Mouse (Mus musculus) G1E (cell line): ENCODE data around the gene Serpinh1. TPM values are rescaled to one million over a fixed set of nuclear protein-coding genes. Genes with fewer than 3 reads are reported as not detected.
A peak's percentile ranks its signal among the peaks of the same experiment; 100 is the strongest.

Source experiments
- ATAC-seq: 2 replicates; pipeline ENCODE4 v1.8.0; 2016; ENCODE audit warnings: mild to moderate bottlenecking; ENCODE audit not compliant: insufficient number of reproducible peaks, poor library complexity, low FRiP score, severe bottlenecking; ENCODE audit errors: extremely low read depth
- DNase-seq: peaks from one replicate; pipeline ENCODE4 v3.0.0; 2012; ENCODE audit warnings: low spot score
- H3K27me3 ChIP-seq: 2 replicates; pipeline ENCODE4 v1.6.1; 2012; ENCODE audit warnings: mild to moderate bottlenecking, low read length, inconsistent platforms; ENCODE audit not compliant: insufficient read depth
- H3K36me3 ChIP-seq: replicated peaks from 2 replicates; pipeline ENCODE3; 2012; ENCODE audit warnings: mild to moderate bottlenecking, inconsistent platforms
- H3K4me1 ChIP-seq: 2 replicates; pipeline ENCODE4 v1.6.1; 2012; ENCODE audit warnings: low read depth, low read length, inconsistent platforms, mixed read lengths; ENCODE audit not compliant: insufficient read depth
- H3K4me3 ChIP-seq: 2 replicates; pipeline ENCODE4 v1.5.1; 2012; ENCODE audit warnings: low read depth, mild to moderate bottlenecking, inconsistent platforms, low read length, moderate library complexity, mixed read lengths
- H3K9me3 ChIP-seq: replicated peaks from 2 replicates; pipeline ENCODE4 v1.6.1; 2012; ENCODE audit warnings: inconsistent platforms
- CTCF ChIP-seq: IDR thresholded peaks from 2 replicates; pipeline ENCODE4 v1.5.1; 2012; ENCODE audit warnings: low read depth, low read length, inconsistent platforms, mixed read lengths
- GATA1 ChIP-seq: IDR thresholded peaks from 2 replicates; pipeline ENCODE4 v1.6.1; 2012; ENCODE audit warnings: borderline replicate concordance, low read length, inconsistent platforms, mixed read lengths
- GATA2 ChIP-seq: IDR thresholded peaks from 2 replicates; pipeline ENCODE4 v1.6.1; 2012; ENCODE audit warnings: low read depth, low read length, inconsistent platforms, borderline replicate concordance
- POLR2AphosphoS5 ChIP-seq: IDR thresholded peaks from 2 replicates; pipeline ENCODE4 v1.6.1; 2012; ENCODE audit warnings: low read depth, low read length, inconsistent platforms; ENCODE audit not compliant: insufficient replicate concordance
- TAL1 ChIP-seq: conservative IDR thresholded peaks from 2 replicates; pipeline ENCODE4 v1.6.1; 2012; ENCODE audit warnings: low read depth, low read length, inconsistent platforms, mixed read lengths
- polyA plus RNA-seq: library from polyadenylated mRNA; stranded (reverse); fragments of >175 nt; gene quantifications from 2 replicates; pipeline ENCODE4 v1.2.3, GENCODE M21; 2012
- total RNA-seq, 2 experiments: library from RNA; stranded (forward) in 1 of 2; stranded (reverse) in 1 of 2; fragments of 200-1000 nt in 1 of 2; fragments of >200 nt in 1 of 2; fragmentation: Nextera tagmentation in 1 of 2; gene quantifications; 2 replicates each; pipeline ENCODE4 v1.2.3; 2014 to 2017

Gene Serpinh1
- total and polyA plus RNA-seq, 3 experiments, result 1.3 TPM; not detected in 2

DNA sequence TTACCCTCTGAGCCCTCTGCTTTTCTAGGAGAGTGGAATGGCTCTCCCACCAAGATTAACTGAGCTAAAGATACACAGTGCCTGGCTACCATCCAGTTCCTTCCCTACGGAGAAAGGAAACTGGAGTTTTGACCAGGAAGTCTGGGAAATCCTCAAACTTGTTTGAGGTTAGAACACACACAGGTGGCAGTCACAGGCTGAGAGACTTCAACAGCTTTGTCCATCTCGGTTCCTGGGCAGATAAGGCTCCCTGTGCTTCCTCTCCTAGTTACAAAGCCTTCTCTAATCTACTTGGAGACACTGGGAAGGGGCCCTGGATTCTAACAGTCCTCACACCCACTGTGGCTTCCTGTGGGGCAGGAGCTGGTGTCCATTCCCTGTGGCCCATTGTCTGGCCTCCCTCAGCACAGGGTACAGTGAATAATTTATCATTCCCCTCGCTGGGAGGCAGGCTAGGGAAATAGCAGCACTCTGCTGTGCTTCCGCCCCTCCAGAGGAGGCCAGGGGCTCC lies 31.1 kb upstream of the Serpinh1 start:
- Histone ChIP-seq H3K4me3 (no peak overlapping the region), H3K36me3 (no peaks in the 10 kb centered on the region), H3K4me1 (peaks cover 19% of the 10 kb centered on the region), H3K9me3 (no peaks in the 10 kb centered on the region), H3K27me3 (peaks cover 56% of the 10 kb centered on the region)
- no peak for TF ChIP-seq GATA2
- ATAC-seq, result no peak
- DNase-seq, result no peak

GRCm38 (mm10) chr7:99383246-99383645 lies 30.2 kb upstream of the Serpinh1 start:
- Histone ChIP-seq H3K36me3 (no peaks in the 10 kb centered on the region), H3K27me3 (peaks cover 57% of the 10 kb centered on the region), H3K4me1 (peaks cover 19% of the 10 kb centered on the region), H3K4me3 (no peak overlapping the region), H3K9me3 (no peaks in the 10 kb centered on the region)
- no peak for TF ChIP-seq POLR2AphosphoS5
- no peak for TF ChIP-seq CTCF
- TF ChIP-seq TAL1, result no peak
- no peak for TF ChIP-seq GATA2
- no peak for TF ChIP-seq GATA1
- ATAC-seq, result no peak
- no peak for DNase-seq

DNA sequence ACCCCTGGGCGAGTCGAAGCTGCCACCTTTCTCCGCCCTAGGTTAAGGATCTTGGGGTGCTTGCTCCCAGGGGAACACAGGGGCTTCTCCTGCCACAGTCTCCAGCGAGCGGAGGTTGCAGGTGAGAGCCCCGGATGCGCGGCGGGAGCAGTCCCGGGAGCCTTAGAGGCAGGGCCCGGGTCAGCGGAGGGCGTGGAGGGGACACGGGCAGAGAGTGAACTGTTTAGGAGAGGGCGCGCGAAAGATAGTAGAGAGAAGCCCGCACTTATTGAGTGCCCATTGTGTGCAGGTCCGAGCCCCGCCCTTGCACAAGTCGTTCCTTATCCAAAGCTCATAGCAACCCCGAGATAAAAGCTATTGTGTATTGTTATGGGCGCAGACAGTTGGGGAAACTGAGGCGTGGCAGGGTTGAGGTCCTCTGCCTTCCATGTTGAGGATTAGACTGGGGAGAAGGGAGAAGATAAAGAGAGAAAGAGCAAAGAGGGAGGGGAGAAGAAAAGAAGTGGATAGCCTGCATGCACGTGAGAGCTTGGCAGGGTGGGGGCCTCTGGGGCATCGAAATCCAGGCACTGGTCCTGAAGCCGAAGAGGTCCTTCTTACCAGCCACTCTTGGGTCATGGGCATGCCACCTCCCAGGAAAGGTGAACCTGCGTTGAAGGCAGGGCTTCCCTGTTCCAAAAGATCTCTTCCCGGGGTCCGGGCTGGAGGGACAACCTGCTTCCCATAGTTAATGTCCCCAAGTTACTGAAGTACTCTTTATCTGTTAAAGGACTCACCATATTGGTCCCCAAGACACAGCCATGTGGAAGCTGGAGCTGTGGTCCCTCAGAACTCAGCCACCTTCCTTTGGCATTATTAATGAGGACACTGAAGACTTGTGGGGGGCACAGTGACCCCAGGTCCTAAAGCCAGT lies 29.3 kb upstream of the Serpinh1 start:
- no peak for TF ChIP-seq CTCF
- TF ChIP-seq GATA1, result no peak
- TF ChIP-seq POLR2AphosphoS5, result no peak
- no peak for TF ChIP-seq GATA2
- TF ChIP-seq TAL1, result no peak
- no peaks in the 10 kb centered on the region for H3K36me3 ChIP-seq
- peaks cover 19% of the 10 kb centered on the region for H3K4me1 ChIP-seq
- H3K27me3 ChIP-seq, result peaks cover 60% of the 10 kb centered on the region
- H3K9me3 ChIP-seq, result no peaks in the 10 kb centered on the region
- peak overlapping the region; percentile 69; the same call in 1 of the 2 replicates for H3K4me3 ChIP-seq
- DNase-seq, result no peak
- ATAC-seq, result no peak

DNA sequence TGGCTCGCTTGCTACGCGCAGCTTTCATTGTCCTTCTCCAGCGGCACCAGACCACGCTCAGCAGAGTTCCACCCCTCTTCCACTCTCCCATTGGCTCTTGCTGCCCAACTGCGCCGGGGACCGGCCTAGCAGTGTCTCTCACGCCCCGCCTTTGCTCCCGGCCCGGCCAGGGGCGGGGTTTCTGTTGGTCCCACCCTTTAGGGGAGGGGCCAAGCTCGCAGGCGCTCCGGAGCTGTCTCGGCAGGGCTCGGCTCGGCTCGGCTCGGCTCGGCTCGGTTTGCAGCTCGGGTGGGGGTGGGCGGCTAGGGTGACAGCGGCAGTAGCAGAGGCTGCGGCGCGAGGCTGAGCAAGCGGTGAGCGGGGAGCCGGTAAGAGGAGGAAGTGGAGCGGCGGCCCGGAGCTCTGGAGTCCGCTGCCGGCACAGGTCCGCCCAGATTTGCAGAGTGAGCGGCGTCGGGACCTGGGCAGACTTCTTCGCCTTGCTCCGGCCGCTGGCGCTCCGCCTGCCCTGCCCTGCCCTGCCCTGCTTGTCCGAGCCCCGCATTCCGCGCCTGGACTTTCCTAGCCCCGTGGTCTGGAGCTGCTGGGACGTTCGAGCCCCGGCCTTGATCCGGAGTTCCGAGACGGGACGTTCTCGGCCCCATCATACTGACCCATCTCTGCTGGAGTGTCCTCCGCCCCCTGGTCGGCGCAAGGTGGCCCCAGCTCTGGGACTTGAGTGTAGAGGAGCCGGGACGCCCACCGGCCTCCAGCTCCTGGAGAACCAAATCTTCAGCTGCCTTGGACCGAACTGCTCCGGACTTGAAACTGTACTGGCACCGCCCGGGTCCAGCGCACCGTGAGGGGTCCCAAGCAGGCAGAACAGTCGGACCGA lies 28.4 kb upstream of the Serpinh1 start, which contains the start of gene Gdpd5:
TSS of gene Gdpd5 (plus strand) at position 201 of the 874 bp plus-strand sequence.
- H3K4me1 ChIP-seq, result peaks cover 19% of the 10 kb centered on the region
- peaks cover 60% of the 10 kb centered on the region for H3K27me3 ChIP-seq
- no peak for TF ChIP-seq POLR2AphosphoS5
- TF ChIP-seq GATA1, result no peak
- no peak for TF ChIP-seq CTCF
- TF ChIP-seq GATA2, result no peak
- no peak for TF ChIP-seq TAL1
- H3K36me3 ChIP-seq, result no peaks in the 10 kb centered on the region
- H3K4me3 ChIP-seq, result peak within 1 kb of the TSS; percentile 69; the same call in 1 of the 2 replicates
- H3K9me3 ChIP-seq, result peaks cover 4% of the 10 kb centered on the region
- DNase-seq, result peak; percentile 87
- peak; percentile 96 for ATAC-seq

DNA sequence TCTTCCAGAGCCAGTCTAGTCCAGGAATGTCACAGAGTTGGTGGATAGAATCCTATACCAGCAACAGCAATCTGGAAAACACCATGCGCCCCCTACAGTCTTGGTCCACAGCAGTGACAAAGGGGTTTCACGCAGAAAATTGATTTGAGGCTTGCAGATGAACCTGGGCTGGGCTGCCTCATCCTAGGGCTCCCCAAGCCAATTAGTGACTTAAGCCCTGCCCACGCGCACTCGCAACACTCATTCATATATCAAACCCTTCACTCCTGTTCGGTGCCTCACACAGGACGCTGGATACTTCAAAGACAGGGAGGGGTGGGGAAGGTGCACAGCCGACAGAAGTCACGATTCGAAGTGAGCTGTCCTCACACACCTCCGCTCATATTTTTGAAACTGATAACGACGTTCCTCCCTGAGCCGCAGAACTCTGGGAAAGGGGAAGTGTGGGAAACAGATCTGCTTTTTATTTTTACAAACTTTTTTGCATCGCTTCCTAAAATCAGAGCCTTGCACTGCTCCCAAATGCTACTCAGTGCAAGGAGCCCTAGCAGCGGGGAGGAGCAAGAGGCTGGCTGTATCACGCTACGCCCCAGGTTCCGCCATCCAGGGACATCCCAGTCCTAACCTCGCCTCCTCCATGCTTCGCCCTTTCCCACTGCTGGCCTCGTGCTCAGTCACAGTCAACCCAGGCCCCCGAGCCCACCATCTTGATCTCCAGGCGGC lies 27.6 kb upstream of the Serpinh1 start:
- ATAC-seq (peak; percentile 31; the same call in 1 of the 2 replicates), DNase-seq (peak; percentile 7)
- Histone ChIP-seq H3K36me3 (no peaks in the 10 kb centered on the region), H3K27me3 (peaks cover 55% of the 10 kb centered on the region), H3K4me3 (peak overlapping the region; percentile 69; the same call in 1 of the 2 replicates), H3K9me3 (peaks cover 7% of the 10 kb centered on the region), H3K4me1 (peaks cover 19% of the 10 kb centered on the region)
- TF ChIP-seq TAL1 (no peak), GATA1 (no peak), CTCF (no peak), GATA2 (no peak), POLR2AphosphoS5 (no peak)
